Mouse (Mus musculus): ENCODE measurements around the gene Dock2.

Dock2 gene

DNA sequence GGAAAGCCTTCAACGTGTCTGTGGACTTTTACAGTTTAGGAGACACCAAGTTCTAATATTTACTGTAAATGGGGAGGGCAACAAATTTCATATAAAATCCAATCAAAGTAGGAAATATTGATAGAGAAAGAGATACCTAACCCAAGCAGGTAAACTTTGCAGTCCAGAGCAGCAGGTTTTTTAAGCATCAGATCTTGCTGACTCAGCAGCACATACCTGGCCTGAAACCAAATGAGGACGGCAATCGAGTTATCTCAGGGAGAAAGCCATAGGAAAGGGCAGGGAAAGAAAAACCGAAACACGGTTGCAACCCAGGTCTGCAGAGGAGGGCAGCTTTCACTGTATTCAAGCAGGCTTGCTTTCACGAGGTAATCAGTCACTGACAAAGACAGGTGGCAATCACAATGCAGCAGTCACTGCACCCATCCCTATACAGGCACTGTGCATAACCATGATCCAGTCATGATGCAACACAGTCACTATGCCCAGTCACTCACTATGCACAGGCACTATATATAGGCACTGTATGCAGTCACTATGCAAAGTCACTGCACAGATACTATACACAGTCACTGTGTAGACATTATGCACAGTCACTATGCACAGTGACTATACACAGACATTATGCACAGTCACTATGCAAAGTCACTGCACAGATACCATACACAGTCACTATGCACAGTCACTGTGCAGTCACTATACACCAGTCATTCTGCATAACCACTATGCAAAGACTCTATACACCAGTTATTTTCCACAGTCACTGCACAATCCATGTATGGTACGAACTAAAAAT is 258.4 kb downstream of the Dock2 start:
- DNase-seq, result no peak

DNA sequence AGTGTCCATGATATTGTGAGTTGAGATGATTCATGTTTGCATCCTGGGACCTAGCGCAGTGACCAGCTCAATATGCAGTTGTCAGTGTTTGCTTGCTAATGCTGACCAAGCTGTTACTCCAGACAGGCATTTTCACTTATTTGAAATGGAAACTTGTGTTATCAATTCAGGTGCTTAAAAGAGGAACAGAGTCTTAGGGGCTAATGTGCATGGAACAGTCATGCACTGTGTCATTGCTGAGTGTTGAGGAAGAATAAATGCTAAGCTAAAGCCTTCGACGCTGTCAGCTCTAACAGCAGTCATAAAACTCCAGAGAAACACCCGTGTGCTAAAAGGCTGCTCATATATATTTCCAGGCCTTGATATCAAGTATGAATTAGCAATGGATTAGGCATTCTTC is 259.1 kb downstream of the Dock2 start:
- no peak for DNase-seq

DNA sequence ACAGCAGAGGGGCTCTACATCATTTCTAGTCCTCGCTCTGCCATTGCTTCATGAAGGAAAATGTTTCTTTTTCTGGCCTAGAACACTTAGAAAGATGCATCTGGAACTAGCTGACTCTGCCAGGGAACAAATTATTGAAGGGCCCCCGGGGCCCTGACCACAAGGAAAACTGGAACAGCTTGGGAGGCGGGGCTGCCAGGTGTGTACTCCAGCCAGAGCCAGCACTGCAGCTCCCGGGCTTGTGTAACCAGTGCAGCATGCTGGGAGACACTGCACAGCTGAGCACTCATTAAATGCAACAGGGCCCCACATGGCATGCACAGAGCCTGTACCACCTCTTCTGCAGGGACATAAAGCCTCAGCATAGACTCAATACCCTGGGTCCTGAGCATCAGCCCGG is 265.1 kb downstream of the Dock2 start:
- no peak for DNase-seq

DNA sequence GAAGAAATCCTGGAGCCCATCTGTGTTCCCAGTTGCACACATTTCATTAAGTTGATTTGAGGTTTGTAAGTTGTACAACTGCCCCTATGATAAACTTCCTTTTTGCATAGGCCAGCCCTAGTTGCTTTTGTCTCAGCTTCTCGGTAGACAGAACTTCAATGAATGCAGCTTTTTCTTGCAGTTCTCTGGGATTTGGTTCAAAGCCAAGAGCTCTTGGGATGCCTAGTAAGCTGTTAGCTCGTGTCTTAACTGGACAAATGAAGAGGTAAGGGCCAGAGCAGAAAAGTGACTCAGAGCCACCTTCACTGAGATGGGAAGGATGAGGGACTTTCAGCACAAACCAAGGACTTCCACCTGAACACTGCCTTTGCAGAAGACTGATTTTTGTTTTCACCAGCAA is 266.7 kb downstream of the Dock2 start:
- no peak for DNase-seq

DNA sequence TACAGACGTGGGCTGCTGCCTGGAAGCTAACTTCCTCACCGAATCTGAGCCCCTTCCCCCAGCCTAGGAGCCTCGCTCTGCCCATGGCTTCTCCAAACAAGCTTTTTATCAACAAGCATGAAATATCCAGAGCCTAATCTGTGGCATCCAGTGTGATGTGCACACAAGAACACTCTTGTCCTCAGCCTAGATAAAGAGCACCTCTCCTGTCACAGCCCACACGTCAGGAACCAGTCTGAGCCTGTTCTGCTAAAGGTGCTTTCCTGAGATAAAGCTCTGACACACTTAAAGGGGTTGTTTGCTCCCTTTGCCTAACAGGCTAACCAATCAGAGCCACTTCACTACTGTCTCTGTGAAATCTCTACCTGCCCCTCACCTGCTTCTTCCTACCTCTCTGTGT is 268.4 kb downstream of the Dock2 start:
- no peak for DNase-seq

DNA sequence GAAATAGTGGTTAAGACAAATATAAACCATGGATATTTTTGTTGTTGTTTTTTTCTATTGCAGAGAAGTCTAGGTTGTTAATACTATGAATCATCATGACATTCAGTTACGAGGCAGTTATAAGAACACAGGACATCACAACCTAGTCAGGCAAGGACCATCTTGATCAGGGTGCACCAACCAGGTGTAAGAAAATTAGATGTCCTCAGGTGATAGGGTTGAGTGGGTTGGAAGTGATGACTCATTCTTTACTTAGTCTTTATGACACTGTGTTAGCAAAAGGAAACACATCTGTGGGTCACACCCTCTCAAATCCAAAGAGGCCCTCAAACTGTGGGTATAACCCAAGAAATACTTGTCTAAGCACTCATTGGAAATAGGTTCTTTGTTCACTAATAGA is 277.3 kb downstream of the Dock2 start:
- DNase-seq, result no peak

DNA sequence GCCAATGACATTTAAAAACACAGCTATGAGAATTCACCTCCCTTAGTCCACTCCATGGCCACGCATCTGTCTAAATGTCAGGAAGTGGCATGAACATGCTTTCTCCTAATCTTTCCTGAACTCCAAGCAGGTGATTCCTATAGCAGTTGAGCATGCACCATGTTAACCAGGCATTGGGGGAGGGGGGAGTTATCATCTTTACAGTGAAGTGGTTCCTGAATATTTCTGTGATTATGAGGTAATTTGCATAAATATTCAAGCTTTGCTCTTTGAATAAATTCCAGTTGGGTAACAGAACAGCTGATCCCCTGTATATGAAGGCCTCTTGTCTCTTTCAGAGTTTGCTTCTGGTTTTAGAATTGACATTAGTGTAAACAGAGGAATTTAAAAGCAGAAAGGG is 284.0 kb downstream of the Dock2 start:
- no peak for DNase-seq

DNA sequence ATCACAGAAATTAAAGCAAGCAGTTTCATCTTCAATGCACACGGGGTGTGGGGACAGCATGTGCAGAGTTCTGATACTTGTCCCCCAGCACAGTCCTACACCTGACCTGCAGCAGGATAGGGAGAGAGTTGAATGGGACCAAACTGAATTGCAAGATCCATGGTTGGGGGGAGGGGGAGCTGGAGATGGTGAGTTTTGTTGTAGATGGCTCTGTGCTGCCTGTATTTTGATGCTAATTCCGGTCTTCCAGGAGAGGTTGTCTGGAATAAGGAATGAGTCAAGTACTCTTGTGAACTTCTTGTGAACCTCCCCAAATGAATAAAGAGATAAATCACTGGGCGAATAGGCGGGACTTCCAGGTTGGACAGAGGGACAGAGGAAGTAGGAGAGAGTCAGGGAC is 289.0 kb downstream of the Dock2 start:
- no peak for DNase-seq

DNA sequence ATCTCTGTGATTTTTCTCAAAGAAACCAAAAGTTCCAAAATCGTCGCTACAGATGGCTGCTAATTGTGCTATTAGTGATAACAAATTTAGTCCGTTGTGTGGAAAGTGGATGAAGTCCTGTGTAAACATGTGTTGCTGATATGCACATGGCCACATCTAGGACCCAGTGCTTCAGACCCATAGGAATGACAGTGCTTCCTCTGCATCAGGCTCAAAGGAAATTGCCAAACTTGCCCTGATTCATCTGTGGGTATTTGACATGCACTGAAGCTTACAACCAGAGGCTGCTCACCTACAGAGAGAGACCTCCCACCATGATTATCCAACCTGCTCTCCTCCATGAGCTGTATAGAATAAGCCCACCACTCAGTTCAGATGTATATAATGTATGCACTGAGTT is 290.7 kb downstream of the Dock2 start:
- DNase-seq, result no peak

DNA sequence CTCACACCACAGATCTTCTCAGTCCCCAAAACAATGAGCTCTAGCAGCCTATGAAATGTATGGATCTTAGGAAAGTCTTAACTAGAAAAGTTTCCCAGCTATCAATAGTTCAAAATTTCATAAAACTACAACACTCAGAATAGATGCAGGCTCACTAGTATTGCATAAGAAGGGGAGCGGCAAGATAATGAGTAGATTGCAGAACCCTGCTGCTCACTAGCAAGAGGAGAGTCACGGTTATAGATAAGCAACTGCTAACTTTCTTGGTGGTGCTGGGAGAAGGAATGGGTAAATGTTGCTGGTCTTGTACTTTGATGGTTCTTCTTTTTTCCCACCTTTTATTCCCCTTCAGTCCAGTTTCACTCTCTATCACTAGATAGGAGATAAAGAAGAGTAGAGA is 291.5 kb downstream of the Dock2 start:
- DNase-seq, result no peak

DNA sequence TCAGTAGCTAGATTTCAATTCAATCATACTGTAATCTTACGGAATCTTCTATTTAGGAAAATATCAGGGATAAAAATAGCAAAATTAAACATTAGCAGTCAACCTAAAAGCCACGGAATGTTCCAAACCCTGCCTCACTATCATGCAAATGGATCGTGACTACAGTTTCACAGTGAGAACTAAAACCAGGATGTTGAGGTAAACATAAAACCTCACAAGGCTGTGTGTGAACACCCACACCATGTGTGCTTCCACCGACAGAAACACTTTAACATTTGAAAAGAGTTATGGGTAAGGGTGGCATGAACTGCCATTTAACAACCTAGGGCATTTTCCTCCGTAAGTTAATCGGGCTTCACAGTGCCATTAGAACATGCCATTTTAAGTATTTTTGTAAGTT is 294.1 kb downstream of the Dock2 start:
- no peak for DNase-seq

DNA sequence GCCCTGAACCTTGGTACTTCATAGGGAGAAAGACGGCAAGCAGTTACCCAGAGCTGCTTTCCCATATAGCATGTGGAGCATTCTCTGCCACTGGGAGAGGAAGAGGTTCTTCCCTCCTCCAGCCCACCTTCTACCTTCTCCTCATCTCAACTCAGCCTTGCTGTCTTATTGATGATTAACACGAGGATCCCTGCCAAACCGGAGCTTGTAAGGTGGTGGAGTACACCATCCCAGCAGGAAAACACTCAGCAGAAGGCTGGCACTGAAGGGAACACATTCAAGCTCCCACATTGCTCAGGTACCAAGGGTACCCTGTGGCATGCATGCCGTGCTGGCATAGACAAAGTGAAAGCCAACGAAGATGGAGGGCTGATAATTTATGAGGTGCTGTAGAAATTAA is 304.4 kb downstream of the Dock2 start:
- DNase-seq, result peak; percentile 38

DNA sequence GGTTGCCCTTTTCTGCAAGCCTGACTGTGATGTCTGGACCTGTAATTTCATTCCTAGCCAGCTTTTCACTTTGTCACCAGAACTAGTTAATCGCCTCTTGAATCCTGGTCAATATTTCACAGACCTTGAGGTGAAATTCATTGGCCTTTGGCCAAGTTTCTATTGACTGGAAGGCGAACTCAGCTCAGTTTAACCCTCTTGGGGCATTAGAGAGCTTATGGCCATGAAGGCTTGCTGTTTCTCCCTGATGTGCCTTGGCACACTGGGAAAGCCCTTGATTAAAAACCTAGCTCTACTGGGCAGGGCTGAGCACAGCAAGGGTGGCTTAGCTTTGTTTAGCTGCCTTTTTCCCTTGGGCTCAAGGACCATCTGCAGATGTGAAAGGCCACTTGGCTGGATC is 313.9 kb downstream of the Dock2 start:
- peak; percentile 67 for DNase-seq

DNA sequence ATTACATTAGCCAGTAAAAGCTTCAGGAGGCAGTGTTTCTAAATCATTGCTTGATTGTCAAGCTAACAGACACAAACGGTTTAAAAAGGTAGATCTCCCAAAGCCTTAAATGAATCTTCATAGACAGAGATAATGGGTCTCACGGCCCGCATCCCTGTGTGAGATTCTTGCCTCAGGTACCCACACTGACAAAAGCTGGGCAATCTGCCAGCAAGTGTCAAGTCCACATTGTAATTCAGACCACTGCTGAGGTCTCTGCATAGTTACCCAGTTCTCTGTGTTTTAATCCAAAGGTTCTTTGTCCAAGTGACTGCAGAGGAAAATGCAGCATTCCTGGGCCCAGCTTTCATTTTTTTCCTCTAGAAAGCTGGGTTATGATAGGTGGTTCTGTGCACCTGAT is 315.1 kb downstream of the Dock2 start:
- peak; percentile 43 for DNase-seq

DNA sequence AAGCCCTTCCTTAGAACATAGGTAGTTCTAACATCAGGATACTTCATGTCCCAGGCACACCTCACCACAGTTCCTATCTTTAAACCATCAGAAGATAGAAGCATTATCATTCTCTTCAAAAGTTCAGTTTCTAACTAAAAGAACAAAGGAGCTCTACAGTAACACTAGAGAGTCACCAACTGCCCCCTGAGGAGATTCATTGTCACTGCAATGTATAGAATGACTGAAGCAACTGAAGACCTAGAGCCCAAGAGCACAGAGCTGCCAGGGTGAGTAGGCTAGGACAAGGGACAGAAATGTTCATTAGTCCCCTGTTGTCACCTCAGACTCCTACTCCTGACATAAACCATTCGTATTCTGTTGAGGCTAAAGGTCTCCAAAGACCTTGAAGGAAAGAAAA is 316.6 kb downstream of the Dock2 start:
- DNase-seq, result no peak

DNA sequence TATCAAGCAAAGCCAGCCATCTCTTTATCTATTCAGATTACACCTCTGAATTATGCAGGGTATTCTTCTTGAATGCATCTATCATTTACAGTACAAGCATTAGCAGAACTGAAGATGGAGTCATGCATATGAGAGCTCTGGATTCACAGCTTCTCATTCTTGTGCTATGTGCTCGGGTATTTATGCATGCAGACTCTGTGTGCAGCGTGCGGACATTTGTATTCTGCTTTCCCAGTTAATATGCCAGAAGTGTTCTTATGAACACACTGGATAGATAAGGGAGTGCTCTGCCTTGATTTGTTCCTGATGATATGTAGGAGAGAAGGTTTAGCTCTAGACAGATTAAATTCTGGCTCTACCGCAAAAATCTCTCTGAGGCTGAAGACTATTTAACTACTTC is 333.7 kb downstream of the Dock2 start:
- DNase-seq, result no peak

DNA sequence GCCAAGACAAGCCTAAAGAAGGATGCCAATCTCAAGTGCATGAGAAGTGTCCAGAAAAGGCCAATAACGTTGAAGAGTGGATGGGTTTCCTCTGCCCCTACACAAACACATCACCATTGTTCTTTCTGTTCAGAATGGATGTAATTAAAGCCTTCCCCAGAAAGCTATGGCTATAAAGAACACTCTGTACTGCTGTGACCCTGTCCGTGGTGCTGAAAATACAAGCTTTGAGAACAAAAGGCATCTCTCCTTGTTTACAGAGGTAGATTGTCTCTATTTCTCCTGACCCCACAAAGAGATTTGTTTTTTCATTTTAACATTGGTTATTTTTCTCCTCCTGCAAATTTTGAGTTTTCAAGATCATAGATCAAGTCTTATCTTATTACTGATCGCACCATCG is 335.8 kb downstream of the Dock2 start:
- no peak for DNase-seq

DNA sequence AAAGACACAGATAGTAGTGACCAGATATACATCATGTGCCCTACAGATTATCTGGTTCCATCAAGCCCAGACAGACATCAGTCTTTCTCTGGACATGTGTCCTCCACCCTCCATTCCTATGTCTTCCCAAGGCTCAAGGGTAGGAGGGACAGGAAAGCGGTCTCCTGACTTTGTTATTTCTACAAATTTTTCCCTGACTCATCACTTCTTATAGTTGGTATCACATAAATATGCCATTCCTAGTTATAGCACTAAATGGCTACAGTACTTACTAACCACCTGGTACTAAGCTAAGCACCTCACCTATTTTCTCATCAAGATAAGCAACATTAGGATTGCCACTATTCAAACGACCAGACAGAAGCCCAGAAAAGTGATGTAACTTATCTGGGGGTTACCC is 345.3 kb downstream of the Dock2 start:
- DNase-seq, result no peak

DNA sequence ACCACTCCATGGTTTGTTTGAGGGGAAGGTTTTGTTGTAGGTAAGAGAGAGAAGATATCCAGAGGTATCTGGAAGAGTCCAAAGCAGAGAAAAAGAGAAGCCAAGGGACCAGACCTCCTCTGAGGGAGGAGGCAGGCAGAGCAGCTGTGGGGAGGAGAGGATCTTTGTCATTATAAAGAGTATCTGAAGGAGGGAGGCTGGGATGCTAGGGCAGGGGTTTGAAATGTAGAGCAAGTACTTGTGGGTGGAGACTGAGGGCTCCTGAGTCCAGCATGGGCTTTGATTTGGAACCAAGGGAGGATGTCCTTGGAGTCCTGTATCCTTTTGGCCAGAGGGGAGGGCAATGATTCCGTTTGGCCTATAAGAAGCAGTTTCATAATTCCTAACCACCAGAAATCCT is 346.2 kb downstream of the Dock2 start:
- DNase-seq, result no peak

DNA sequence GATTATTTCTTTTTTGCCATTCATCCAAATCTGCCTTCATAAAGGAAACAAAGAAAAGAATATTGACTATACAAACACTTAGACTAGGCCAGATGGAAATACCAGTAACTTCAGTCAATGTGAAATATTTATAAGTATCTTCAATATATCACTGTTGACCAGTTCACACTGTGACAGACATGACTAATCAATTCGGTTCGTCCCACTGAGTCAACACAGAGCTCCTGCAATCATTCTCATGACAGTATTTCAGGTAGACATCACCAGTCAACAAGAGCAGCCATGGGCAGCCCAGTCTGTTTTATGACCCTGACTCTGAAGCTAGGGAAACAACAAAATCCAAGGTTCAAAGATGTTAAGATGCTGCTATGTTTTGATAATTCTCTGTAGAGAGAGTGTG is 351.7 kb downstream of the Dock2 start:
- DNase-seq, result no peak

DNA sequence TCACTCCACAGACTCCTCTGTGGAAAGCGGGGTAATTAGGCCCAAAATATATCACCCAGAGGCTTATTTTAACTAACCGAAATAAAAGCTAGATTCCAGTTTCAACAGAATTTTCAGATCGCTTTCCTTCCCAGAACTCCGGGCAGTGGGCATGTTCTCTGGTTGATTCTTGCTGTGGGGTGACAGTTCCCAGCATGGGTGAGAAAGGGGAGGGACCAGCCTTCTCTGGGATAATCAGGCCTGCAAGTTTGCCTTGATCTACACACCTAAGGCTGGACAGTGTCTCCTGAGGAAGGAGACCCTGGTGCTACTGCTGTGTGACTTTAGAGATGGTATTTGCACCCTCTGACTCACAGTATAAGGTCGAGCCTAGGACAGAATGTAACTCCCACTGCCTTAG is 352.3 kb downstream of the Dock2 start:
- DNase-seq, result no peak

DNA sequence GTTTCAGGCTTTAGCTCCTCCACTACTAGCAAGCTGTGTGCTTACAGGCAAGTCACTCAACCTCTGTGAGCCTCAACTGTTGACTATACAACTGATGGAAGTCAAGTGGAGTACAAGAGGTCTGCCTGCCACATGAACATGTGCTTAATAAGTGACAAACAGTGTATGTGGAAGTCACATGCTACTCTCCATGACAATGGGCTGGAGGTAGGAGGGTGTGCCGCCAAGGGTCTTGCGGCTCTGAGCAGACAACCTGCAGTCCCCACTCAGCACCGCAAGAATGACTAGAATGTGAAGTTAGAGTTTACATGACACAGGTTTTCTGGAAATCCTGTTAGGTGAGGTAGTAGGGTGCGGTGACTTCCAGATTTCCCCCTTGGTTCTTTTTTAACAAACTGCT is 352.8 kb downstream of the Dock2 start:
- DNase-seq, result no peak

DNA sequence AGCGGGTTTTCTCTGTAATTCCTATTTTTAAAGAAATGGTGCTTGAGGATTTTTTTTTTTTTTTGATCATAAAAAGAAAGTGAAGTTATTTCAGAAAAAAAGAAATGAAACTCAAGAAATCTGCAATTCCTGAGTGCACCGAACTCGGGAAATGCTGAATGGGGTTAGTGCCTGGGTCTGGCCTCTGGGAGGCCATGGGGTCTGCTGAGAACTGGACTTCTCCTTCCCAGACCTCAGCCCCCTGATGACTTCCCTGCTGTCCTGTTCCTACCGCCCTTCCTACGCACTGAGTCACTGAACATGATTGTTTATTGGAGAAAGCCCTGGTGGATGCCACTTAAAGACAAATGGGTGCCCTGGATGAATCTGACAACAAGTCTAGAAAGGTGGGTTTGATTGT is 356.5 kb downstream of the Dock2 start:
- DNase-seq, result no peak

DNA sequence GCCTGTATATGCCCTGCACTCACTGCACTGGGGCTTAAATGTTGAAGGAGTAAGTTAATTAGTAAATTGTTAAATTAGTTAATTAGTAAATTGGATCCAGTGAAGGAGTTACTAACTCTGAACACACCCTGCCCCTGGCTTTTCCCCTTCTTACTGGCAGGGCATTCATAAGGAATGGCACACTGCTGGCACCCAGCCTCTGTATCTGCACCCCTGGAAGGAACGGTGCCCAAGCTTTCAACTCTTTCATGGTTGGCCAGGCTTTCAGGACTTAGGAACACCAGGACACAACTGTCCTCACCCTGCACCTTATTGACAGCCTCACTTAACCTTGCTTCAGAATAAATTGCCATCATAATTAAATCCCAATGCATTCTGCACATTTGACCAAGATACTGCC is 359.1 kb downstream of the Dock2 start:
- DNase-seq, result peak; percentile 72

DNA sequence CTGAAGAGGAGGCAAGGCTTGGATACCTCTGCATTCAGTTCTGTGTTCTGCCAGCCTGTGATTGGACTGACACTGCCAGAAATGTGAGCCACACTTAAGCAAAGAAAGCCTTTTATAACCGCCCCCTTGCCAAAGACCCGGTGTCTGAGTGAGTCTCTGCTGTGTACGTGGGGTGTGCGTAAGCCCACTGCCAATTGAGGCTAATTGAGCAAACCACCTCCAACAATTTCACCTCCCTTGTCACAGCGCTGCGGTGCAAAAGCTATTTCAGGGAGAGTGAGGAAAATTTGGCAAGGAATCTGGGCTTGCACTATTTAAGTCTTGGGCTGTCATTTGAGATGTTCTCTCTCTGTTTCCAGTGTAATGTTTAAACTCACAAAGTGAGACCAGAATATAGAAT is 362.6 kb downstream of the Dock2 start:
- DNase-seq, result no peak

DNA sequence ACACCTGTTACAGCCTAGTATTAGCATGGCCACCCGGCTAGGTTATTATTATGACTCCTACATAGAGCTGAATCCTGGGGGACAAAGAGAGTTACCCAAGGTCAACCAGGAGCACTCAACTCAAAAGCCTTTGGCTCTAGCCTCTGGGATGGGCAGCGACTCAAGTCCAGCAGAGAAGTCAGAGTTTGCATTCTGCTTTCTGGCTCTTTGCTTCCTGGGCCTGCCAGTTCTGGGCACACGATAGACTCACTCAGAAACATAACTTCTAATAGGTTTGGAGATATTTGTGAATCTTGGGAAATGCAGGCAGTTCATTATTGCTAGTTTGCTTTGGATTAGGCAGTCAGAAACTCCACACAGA is 367.1 kb downstream of the Dock2 start:
- DNase-seq, result no peak
